ENCODE assay signal across 8 mouse cellular contexts in genomic region chr15:12205902-12206645, GRCm38 (mm10). TPM values are rescaled to one million over a fixed set of nuclear protein-coding genes. Genes with fewer than 3 reads are reported as not detected.
DNase-seq lines count a peak whose midpoint lies in the region; ATAC-seq and TF ChIP-seq lines count a peak whose summit lies in the region.

No protein-coding gene starts in this region.

- peak overlapping the region; percentile 91 for H3K9ac ChIP-seq in heart, embryonic 12.5 days
- H3K9ac ChIP-seq in forebrain, embryonic 11.5 days (ENCODE audit: low read length) = peak overlapping the region; percentile 92
- peak overlapping the region; percentile 96 for H3K9ac ChIP-seq in liver, embryonic 12.5 days
- peak overlapping the region; percentile 96; the same call in 1 of the 2 replicates for H3K9ac ChIP-seq in stomach, embryonic 15.5 days

- H3K9me3 ChIP-seq in heart, embryonic 12.5 days (replicated peaks) = no peaks in the 10 kb centered on the region
- no peaks in the 10 kb centered on the region for H3K9me3 ChIP-seq in E14TG2a.4 (ENCODE audit: low read length)
- H3K9me3 ChIP-seq in forebrain, embryonic 11.5 days (ENCODE audit: control insufficient read depth, low read length) = no peaks in the 10 kb centered on the region
- no peaks in the 10 kb centered on the region for H3K9me3 ChIP-seq in liver, embryonic 12.5 days (replicated peaks)
- no peaks in the 10 kb centered on the region for H3K9me3 ChIP-seq in stomach, embryonic 15.5 days

- peaks cover 38% of the 10 kb centered on the region for H3K4me1 ChIP-seq in heart, embryonic 12.5 days (replicated peaks)
- peaks cover 80% of the 10 kb centered on the region for H3K4me1 ChIP-seq in E14TG2a.4 (replicated peaks; ENCODE audit: low read depth, low read length)
- no peaks in the 10 kb centered on the region; the same call in 1 of the 2 replicates for H3K4me1 ChIP-seq in forebrain, embryonic 11.5 days (replicated peaks; ENCODE audit: control insufficient read depth, insufficient read depth, low read length)
- H3K4me1 ChIP-seq in liver, embryonic 12.5 days = peaks cover 75% of the 10 kb centered on the region
- H3K4me1 ChIP-seq in stomach, embryonic 15.5 days = peaks cover 26% of the 10 kb centered on the region

- H3K27ac ChIP-seq in heart, embryonic 12.5 days (ENCODE audit: poor library complexity, severe bottlenecking) = 0 out of 2 replicates have a peak overlapping the region, but pooled peaks have one; percentile 89
- no peak overlapping the region for H3K27ac ChIP-seq in forebrain, embryonic 11.5 days (ENCODE audit: low read depth, low read length)
- peak overlapping the region; percentile 97 for H3K27ac ChIP-seq in liver, embryonic 12.5 days
- peak overlapping the region; percentile 92; the same call in 1 of the 2 replicates for H3K27ac ChIP-seq in stomach, embryonic 15.5 days

- peak overlapping the region; percentile 77 for H3K4me2 ChIP-seq in heart, embryonic 12.5 days
- H3K4me2 ChIP-seq in forebrain, embryonic 11.5 days (ENCODE audit: low read depth, low read length, severe bottlenecking) = peak overlapping the region; percentile 70
- H3K4me2 ChIP-seq in liver, embryonic 12.5 days = peak overlapping the region; percentile 70
- peak overlapping the region; percentile 66 for H3K4me2 ChIP-seq in stomach, embryonic 15.5 days

- no peak for DNase-seq in heart, adult 8-10 months (ENCODE audit: low spot score)
- no peak for DNase-seq in forebrain, embryonic 11.5 days (ENCODE audit: low spot score)
- DNase-seq in ovary, postnatal 10 days (ENCODE audit: low spot score) = no peak
- no peak for DNase-seq in adrenal gland, adult 2 months

- H3K27me3 ChIP-seq in heart, embryonic 12.5 days (replicated peaks) = no peaks in the 10 kb centered on the region
- no peaks in the 10 kb centered on the region for H3K27me3 ChIP-seq in E14TG2a.4 (ENCODE audit: insufficient read depth, low read length)
- no peaks in the 10 kb centered on the region for H3K27me3 ChIP-seq in forebrain, embryonic 11.5 days (ENCODE audit: control insufficient read depth, insufficient read depth, low read length)
- H3K27me3 ChIP-seq in liver, embryonic 12.5 days (replicated peaks) = no peaks in the 10 kb centered on the region
- no peaks in the 10 kb centered on the region for H3K27me3 ChIP-seq in stomach, embryonic 15.5 days (replicated peaks)

- no peaks in the 10 kb centered on the region; the same call in 1 of the 2 replicates for H3K36me3 ChIP-seq in heart, embryonic 12.5 days
- peaks cover 8% of the 10 kb centered on the region for H3K36me3 ChIP-seq in E14TG2a.4 (ENCODE audit: insufficient read depth, low read length)
- no peaks in the 10 kb centered on the region for H3K36me3 ChIP-seq in forebrain, embryonic 11.5 days (ENCODE audit: control insufficient read depth, insufficient read depth, low read length)
- H3K36me3 ChIP-seq in liver, embryonic 12.5 days = peaks cover 7% of the 10 kb centered on the region
- no peaks in the 10 kb centered on the region for H3K36me3 ChIP-seq in stomach, embryonic 15.5 days

- TF ChIP-seq CTCF in E14TG2a.4 (conservative IDR thresholded peaks at IDR 0.05; ENCODE audit: low read length) = no peak

- 37% methylated on average over 14 of the region's 14 CpGs for WGBS in heart, embryonic 12.5 days
- 44% methylated on average over 14 of the region's 14 CpGs for WGBS in forebrain, embryonic 11.5 days
- WGBS in liver, embryonic 12.5 days (ENCODE audit: insufficient replicate concordance) = 21% methylated on average over 14 of the region's 14 CpGs
- WGBS in stomach, embryonic 15.5 days = 30% methylated on average over 14 of the region's 14 CpGs

- peak overlapping the region; percentile 90 for H3K4me3 ChIP-seq in heart, embryonic 12.5 days
- H3K4me3 ChIP-seq in E14TG2a.4 (replicated peaks; ENCODE audit: low read length) = peak overlapping the region; percentile 95
- peak overlapping the region; percentile 91 for H3K4me3 ChIP-seq in forebrain, embryonic 11.5 days (ENCODE audit: low read depth, low read length)
- peak overlapping the region; percentile 92 for H3K4me3 ChIP-seq in liver, embryonic 12.5 days
- H3K4me3 ChIP-seq in stomach, embryonic 15.5 days (replicated peaks) = peak overlapping the region; percentile 87

- no peak for ATAC-seq in heart, embryonic 12.5 days (ENCODE audit: insufficient number of reproducible peaks, low FRiP score)
- ATAC-seq in forebrain, embryonic 11.5 days (replicated peaks; ENCODE audit: low FRiP score) = no peak
- ATAC-seq in liver, embryonic 12.5 days = no peak
- no peak for ATAC-seq in stomach, embryonic 15.5 days (ENCODE audit: insufficient read depth, low FRiP score, low read depth)

RNA-seq across cellular contexts. Expression of gene Mtmr12, which starts 1.2 kb away (rescaled TPM):
- 16.5 and 16.7 TPM in 2 replicates for polyA plus RNA-seq in heart, embryonic 12.5 days (2016; fragmentation: Nextera tagmentation; extraction: Ambion mirVana)
- total RNA-seq in heart, adult 8-10 months (2022) = 10 to 100 TPM in 2 of 4 experiments, 1 to 10 TPM in 2; 6.8 to 11.1 (median 9.0) TPM
- polyA plus RNA-seq in forebrain, embryonic 11.5 days (2014; fragmentation: Nextera tagmentation; extraction: Ambion mirVana) = 19.3 and 21.2 TPM in 2 replicates
- 11.9 and 12.3 TPM in 2 replicates for polyA plus RNA-seq in liver, embryonic 12.5 days (2016; fragmentation: Nextera tagmentation; extraction: Ambion mirVana)
- polyA plus RNA-seq in stomach, embryonic 15.5 days (2015; fragmentation: Nextera tagmentation; extraction: Ambion mirVana) = 14.9 and 18.8 TPM in 2 replicates
- total RNA-seq in adrenal gland, adult 2 months (2021) = 10 to 100 TPM; 21.0 to 24.1 TPM
- 10.3 and 11.9 TPM in 2 replicates for polyA plus RNA-seq in adrenal gland, adult 2 months (2012; rRNA removed)
